Mouse (Mus musculus) left cerebral cortex, postnatal 14 days (tissue): Measurements from ENCODE around the gene Olfr1420. TPM values are rescaled to one million over a fixed set of nuclear protein-coding genes. Genes with fewer than 3 reads are reported as not detected.

ENCODE experiments used
- microRNA-seq, 2 experiments: library from miRNA; unstranded; fragments of <30 nt; microRNA quantifications; one replicate each; pipeline ENCODE4 v1.2.0; 2022
- total RNA-seq, 2 experiments: library from RNA; stranded (reverse); gene quantifications; 2 replicates each; pipeline ENCODE4 v1.2.3; 2021

The Olfr1420 gene
- total RNA-seq, 2 experiments from 2014 or later: not detected

Small RNA genes within 50 kb of the gene (microRNA-seq; reads per million reads assigned to microRNA genes)
- gene Mir6994: 8.8 to 10.3 reads per million in 2 experiments

Other genes with a start within 250 kb of the Olfr1420 start
- not detected for gene Ms4a3, start 245.7 kb upstream of the Olfr1420 start, total RNA-seq
- gene Oosp2, start 226.0 kb upstream of the Olfr1420 start, total RNA-seq: not detected
- gene Oosp1, start 195.4 kb upstream of the Olfr1420 start, total RNA-seq: not detected
- gene Oosp3, start 189.5 kb upstream of the Olfr1420 start, total RNA-seq: not detected
- gene Gif, start 139.0 kb upstream of the Olfr1420 start, total RNA-seq: not detected
- gene Mrpl16, start 116.2 kb upstream of the Olfr1420 start, total RNA-seq: 10 to 100 TPM; 40.1 to 43.7 TPM
- 10 to 100 TPM; 18.0 to 20.0 TPM for gene Stx3, start 67.2 kb upstream of the Olfr1420 start, total RNA-seq
- not detected for gene Olfr1417, start 47.3 kb upstream of the Olfr1420 start, total RNA-seq
- not detected for gene Olfr1418, start 25.5 kb upstream of the Olfr1420 start, total RNA-seq
- gene Olfr1419, start 11.5 kb upstream of the Olfr1420 start, total RNA-seq: not detected
- gene Patl1, start 25.8 kb downstream of the Olfr1420 start, total RNA-seq: 10 to 100 TPM; 17.7 to 19.8 TPM
- 10 to 100 TPM; 57.0 to 60.3 TPM for gene Osbp, start 79.4 kb downstream of the Olfr1420 start, total RNA-seq
- gene Olfr1423, start 154.8 kb downstream of the Olfr1420 start, total RNA-seq: not detected
- gene Olfr1424, start 176.1 kb downstream of the Olfr1420 start, total RNA-seq: not detected
- not detected for gene Olfr1425, start 191.2 kb downstream of the Olfr1420 start, total RNA-seq
- gene Olfr1426, start 205.4 kb downstream of the Olfr1420 start, total RNA-seq: not detected
- gene Olfr1427, start 216.8 kb downstream of the Olfr1420 start, total RNA-seq: not detected
- not detected for gene Olfr1428, start 229.3 kb downstream of the Olfr1420 start, total RNA-seq
- gene Olfr76, start 236.6 kb downstream of the Olfr1420 start, total RNA-seq: not detected